Mouse (Mus musculus) gastrocnemius, postnatal 14 days (tissue): ENCODE measurements around the gene Arhgef3. TPM values are rescaled to one million over a fixed set of nuclear protein-coding genes. Genes with fewer than 3 reads are reported as not detected.

ENCODE experiments used
- DNase-seq: peaks from one replicate; pipeline ENCODE4 v3.0.0; 2021; ENCODE audit warnings: mixed read lengths
- intact Hi-C: fragments of 180-260 bp; cut with DNase I; formaldehyde crosslinking; loops from one replicate; pipeline ENCODE4 v1.15.1; 2025; ENCODE audit warnings: low total_unique reads
- total RNA-seq, 2 experiments: library from RNA; stranded (reverse); gene quantifications; 2 replicates each; pipeline ENCODE4 v1.2.3; 2021

Gene Arhgef3
- total RNA-seq, 2 experiments from 2014 or later = 15.1 to 15.8 TPM

- intact Hi-C loops = no loop called here
- peak; percentile 38 for DNase-seq
Observed at GRCm38 (mm10) chr14:27151432-27151831, 36.7 kb downstream of the Arhgef3 start.

- no peak for DNase-seq
- intact Hi-C loops = no loop called here
Observed at GRCm38 (mm10) chr14:27155088-27155487, 40.4 kb downstream of the Arhgef3 start.

GRCm38 (mm10) chr14:27156032-27156431 is 41.3 kb downstream of the Arhgef3 start:
- intact Hi-C loops = no loop called here
- no peak for DNase-seq

GRCm38 (mm10) chr14:27158133-27158532 is 43.4 kb downstream of the Arhgef3 start:
- no peak for DNase-seq
- intact Hi-C loops = no loop called here

- DNase-seq = no peak
- intact Hi-C loops = no loop called here
Observed at GRCm38 (mm10) chr14:27158782-27159181, 44.1 kb downstream of the Arhgef3 start.

- DNase-seq = no peak
- intact Hi-C loops = no loop called here
Observed at GRCm38 (mm10) chr14:27160762-27161161, 46.1 kb downstream of the Arhgef3 start.

GRCm38 (mm10) chr14:27164639-27165038 is 49.9 kb downstream of the Arhgef3 start:
- intact Hi-C loops = no loop called here
- no peak for DNase-seq

- DNase-seq = peak; percentile 37
- intact Hi-C loops = no loop called here
Observed at GRCm38 (mm10) chr14:27166751-27167150, 52.1 kb downstream of the Arhgef3 start.

- intact Hi-C loops = no loop called here
- DNase-seq = no peak
Observed at GRCm38 (mm10) chr14:27167177-27167576, 52.5 kb downstream of the Arhgef3 start.

- intact Hi-C loops = no loop called here
- DNase-seq = no peak
Observed at GRCm38 (mm10) chr14:27168387-27168786, 53.7 kb downstream of the Arhgef3 start.

- intact Hi-C loops = no loop called here
- DNase-seq = no peak
Observed at GRCm38 (mm10) chr14:27169287-27169686, 54.6 kb downstream of the Arhgef3 start.

- no peak for DNase-seq
- intact Hi-C loops = no loop called here
Observed at GRCm38 (mm10) chr14:27170421-27170820, 55.7 kb downstream of the Arhgef3 start.

- intact Hi-C loops = no loop called here
Observed at GRCm38 (mm10) chr14:27171175-27171830, 56.6 kb downstream of the Arhgef3 start.

GRCm38 (mm10) chr14:27173178-27173803 is 58.6 kb downstream of the Arhgef3 start:
- intact Hi-C loops = no loop called here
- DNase-seq = peak; percentile 67

More at GRCm38 (mm10) chr14:27171175-27171830, 56.6 kb downstream of the Arhgef3 start:
- DNase-seq = peak; percentile 63

GRCm38 (mm10) chr14:27174188-27174786 is 59.6 kb downstream of the Arhgef3 start:
- no peak for DNase-seq
- intact Hi-C loops = no loop called here

GRCm38 (mm10) chr14:27174831-27175301 is 60.2 kb downstream of the Arhgef3 start:
- intact Hi-C loops = loop anchor here (5.0 kb wide), 1 partner anchor 138 kb away; the partner anchor contains the start of gene Il17rd
- peak; percentile 23 for DNase-seq

- intact Hi-C loops = loop anchor here (5.0 kb wide), 1 partner anchor 138 kb away; the partner anchor contains the start of gene Il17rd
- no peak for DNase-seq
Observed at GRCm38 (mm10) chr14:27175343-27175742, 60.6 kb downstream of the Arhgef3 start.

- intact Hi-C loops = loop anchor here (5.0 kb wide), 1 partner anchor 141 kb away; the partner anchor contains the start of gene Il17rd
- DNase-seq = no peak
Observed at GRCm38 (mm10) chr14:27177800-27178559, 63.3 kb downstream of the Arhgef3 start.

- DNase-seq = peak; percentile 87
- intact Hi-C loops = loop anchor here (5.0 kb wide), 1 partner anchor 141 kb away; the partner anchor contains the start of gene Il17rd
Observed at GRCm38 (mm10) chr14:27178560-27178920, 63.8 kb downstream of the Arhgef3 start.

GRCm38 (mm10) chr14:27179771-27180170 is 65.1 kb downstream of the Arhgef3 start:
- intact Hi-C loops = loop anchor here (5.0 kb wide), 1 partner anchor 142 kb away; the partner anchor contains the start of gene Il17rd
- no peak for DNase-seq
